Mouse (Mus musculus): ENCODE measurements at regions not wholly inside any gene's neighbourhood (a gene's known extent, or its start where the extent isn't known, plus 50 kb on each side); places are given as distances from the start of the nearest gene placed in this dataset.
A peak's percentile ranks its signal among the peaks of the same experiment; 100 is the strongest.

DNA sequence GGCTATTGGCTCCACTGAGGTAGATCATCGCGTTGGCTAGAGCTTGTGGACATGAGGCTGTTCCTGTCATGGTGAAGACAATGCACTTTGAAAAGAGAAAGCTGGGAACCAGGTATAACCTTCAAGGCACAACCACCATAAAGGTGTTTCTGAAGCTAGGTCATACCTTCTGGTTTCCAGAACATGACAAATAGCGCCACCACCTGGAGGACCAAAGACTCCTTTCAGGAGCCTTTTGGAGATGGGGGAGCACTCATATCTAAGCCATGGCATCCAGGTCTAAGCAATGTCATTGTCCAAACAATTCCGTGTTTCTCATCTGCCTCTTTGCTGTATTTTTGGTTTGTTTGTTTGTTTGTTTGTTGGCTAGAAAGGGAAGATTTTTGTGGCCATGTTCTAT, 113.7 kb upstream of the Lsm14a start:
- no peak overlapping the region for H3K4me3 ChIP-seq
- H3K27me3 ChIP-seq (replicated peaks): no peaks in the 10 kb centered on the region
- H3K36me3 ChIP-seq: no peaks in the 10 kb centered on the region
- H3K9ac ChIP-seq: no peak overlapping the region
- ATAC-seq (ENCODE audit: insufficient number of reproducible peaks, low FRiP score): no peak
- H3K9me3 ChIP-seq (replicated peaks): peaks cover 4% of the 10 kb centered on the region; the same call in 1 of the 2 replicates
- no peaks in the 10 kb centered on the region for H3K4me1 ChIP-seq (replicated peaks)
- WGBS: 64% methylated on average over 4 of the region's 4 CpGs
- H3K4me2 ChIP-seq: no peak overlapping the region
- H3K27ac ChIP-seq (ENCODE audit: poor library complexity, severe bottlenecking): no peak overlapping the region

DNA sequence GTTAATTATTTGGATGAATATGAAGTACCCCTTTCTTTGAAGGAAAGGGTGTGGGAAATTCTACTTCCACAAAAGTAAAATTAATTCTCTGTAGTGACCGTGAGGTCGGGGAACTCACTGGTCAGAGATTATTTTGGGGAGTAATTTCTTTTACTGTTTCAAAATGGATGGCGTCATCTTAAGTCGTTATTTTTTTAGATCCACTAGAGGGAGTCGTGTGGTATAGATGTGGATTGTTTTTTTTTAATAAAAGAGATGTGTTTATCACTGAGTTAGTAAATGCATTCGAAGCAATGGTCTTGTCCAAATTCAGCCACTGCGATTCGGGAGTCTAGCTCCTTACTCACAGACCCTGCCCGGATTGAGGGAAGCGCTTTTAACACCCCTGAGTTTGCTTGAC, 100.8 kb upstream of the Lsm14a start:
- no peak for ATAC-seq (ENCODE audit: insufficient number of reproducible peaks, low FRiP score)
- Histone ChIP-seq H3K27me3 (replicated peaks) (0 out of 2 replicates have a peak, but pooled peaks cover 2% of the 10 kb centered on the region), H3K4me3 (no peak overlapping the region), H3K27ac (ENCODE audit: poor library complexity, severe bottlenecking) (no peak overlapping the region), H3K4me1 (replicated peaks) (no peaks in the 10 kb centered on the region), H3K9ac (no peak overlapping the region), H3K9me3 (replicated peaks) (peaks cover 4% of the 10 kb centered on the region), H3K36me3 (no peaks in the 10 kb centered on the region), H3K4me2 (no peak overlapping the region)
- 61% methylated on average over 10 of the region's 10 CpGs for WGBS

DNA sequence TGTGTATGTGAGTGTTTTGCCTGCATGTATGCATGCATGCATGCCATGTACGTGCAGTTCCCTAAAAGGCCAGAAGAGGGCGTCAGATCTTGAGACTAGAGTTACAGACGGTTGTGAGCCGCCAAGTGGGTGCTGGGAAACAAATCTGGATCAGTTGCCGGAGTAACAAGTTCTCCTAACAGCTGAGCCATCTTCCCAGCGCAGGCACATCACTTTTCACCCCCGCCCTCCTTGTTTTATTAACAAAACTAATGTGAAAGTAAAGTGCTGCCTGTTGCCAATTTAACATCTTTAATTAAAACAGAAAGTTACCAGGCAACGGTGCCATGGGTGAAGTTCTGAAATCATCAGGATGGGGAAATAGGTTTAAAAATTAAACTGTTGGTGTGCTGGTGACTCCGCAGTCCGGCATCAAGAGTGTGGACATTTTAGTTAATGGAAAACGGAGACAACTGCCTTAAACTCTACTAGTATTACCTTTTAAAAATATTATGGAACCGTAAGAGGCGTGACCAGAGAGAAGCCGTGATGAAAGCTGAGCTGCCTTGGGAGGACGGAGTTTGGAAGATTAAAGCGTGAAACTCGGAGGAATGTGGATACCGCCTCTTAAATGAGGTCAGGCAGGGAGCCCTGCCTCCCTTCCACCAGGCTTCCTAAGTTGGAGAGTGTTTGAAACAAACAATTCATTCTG, 91.9 kb upstream of the Lsm14a start:
- Histone ChIP-seq H3K36me3 (no peaks in the 10 kb centered on the region), H3K27me3 (replicated peaks) (no peaks in the 10 kb centered on the region), H3K9me3 (replicated peaks) (peaks cover 9% of the 10 kb centered on the region), H3K9ac (no peak overlapping the region), H3K27ac (ENCODE audit: poor library complexity, severe bottlenecking) (no peak overlapping the region), H3K4me1 (replicated peaks) (no peaks in the 10 kb centered on the region; the same call in 1 of the 2 replicates), H3K4me2 (no peak overlapping the region), H3K4me3 (no peak overlapping the region)
- WGBS: 76% methylated on average over 18 of the region's 18 CpGs
- ATAC-seq (ENCODE audit: insufficient number of reproducible peaks, low FRiP score): no peak

DNA sequence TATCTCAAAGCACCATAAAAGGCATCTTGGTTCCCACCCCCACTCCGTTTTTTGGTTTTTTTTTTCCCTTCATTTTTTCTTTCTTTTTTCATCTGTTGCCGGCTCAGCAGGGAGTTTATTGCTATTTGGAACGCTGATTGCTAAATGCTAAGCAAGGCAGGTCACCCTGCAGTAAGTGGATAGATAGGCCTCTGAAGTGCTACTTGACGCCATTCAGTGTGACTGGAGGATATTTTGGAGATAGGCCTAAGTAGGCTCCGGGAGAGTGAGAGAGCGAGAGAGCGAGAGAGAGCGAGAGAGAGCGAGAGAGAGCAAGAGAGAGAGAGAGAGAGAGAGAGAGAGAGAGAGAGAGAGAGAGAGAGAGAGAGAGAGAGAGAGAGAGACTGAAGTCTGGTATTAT, 90.3 kb upstream of the Lsm14a start:
- ATAC-seq (ENCODE audit: insufficient number of reproducible peaks, low FRiP score): no peak
- H3K36me3 ChIP-seq: no peaks in the 10 kb centered on the region
- H3K4me1 ChIP-seq (replicated peaks): no peaks in the 10 kb centered on the region; the same call in 1 of the 2 replicates
- peaks cover 9% of the 10 kb centered on the region for H3K9me3 ChIP-seq (replicated peaks)
- no peaks in the 10 kb centered on the region for H3K27me3 ChIP-seq (replicated peaks)
- peak overlapping the region; percentile 24; the same call in 1 of the 2 replicates for H3K4me2 ChIP-seq
- 40% methylated on average over 6 of the region's 9 CpGs for WGBS
- H3K4me3 ChIP-seq: no peak overlapping the region
- H3K27ac ChIP-seq (ENCODE audit: poor library complexity, severe bottlenecking): no peak overlapping the region; the same call in 1 of the 2 replicates
- H3K9ac ChIP-seq: no peak overlapping the region

DNA sequence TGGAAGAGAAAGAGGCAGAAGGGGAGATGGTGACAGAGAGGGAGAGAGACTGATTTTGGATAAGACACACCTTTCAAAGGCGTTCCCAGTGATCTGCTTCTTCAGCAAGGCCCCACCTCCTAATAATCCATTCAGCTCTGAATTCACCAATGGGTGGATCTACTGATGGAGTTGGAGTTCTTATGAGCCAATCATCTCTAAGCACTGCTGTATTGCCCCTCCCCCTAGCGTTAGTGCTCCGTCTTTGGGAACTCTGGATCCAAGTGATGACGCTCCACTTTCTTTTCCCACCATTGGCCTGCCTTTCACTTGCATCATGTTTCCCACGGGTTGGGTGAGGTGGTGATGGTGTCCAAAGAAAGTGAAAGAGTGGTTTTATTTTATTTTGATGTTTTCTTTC, 87.7 kb upstream of the Lsm14a start:
- peaks cover 9% of the 10 kb centered on the region for H3K9me3 ChIP-seq (replicated peaks)
- H3K27ac ChIP-seq (ENCODE audit: poor library complexity, severe bottlenecking): no peak overlapping the region
- H3K36me3 ChIP-seq: no peaks in the 10 kb centered on the region
- H3K4me2 ChIP-seq: no peak overlapping the region
- H3K27me3 ChIP-seq (replicated peaks): no peaks in the 10 kb centered on the region
- no peaks in the 10 kb centered on the region; the same call in 1 of the 2 replicates for H3K4me1 ChIP-seq (replicated peaks)
- H3K9ac ChIP-seq: no peak overlapping the region
- no peak overlapping the region for H3K4me3 ChIP-seq
- no peak for ATAC-seq (ENCODE audit: insufficient number of reproducible peaks, low FRiP score)
- 65% methylated on average over 5 of the region's 5 CpGs for WGBS

DNA sequence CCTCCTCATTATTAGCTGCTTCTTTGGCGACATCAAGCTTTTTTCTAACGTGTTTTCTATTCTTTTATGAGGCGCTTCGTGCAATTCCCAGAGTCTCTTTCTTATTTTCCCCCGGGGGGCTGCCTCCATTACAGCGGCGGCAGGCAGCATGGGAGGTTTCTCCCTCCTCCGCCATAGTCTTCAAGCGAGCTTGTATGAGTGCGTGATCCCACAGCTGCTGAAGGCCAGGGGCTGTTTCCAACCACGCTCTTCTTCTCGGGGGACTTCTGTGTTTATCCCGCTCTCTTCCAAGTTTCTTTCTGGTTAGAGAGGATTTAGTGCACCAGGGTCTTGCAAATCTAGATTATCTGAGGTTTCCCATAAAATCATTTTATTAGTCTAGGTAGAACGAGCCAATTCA, 77.9 kb upstream of the Lsm14a start:
- Histone ChIP-seq H3K4me3 (no peak overlapping the region), H3K4me2 (no peak overlapping the region), H3K4me1 (replicated peaks) (no peaks in the 10 kb centered on the region), H3K27me3 (replicated peaks) (no peaks in the 10 kb centered on the region), H3K27ac (ENCODE audit: poor library complexity, severe bottlenecking) (no peak overlapping the region), H3K9ac (no peak overlapping the region), H3K36me3 (no peaks in the 10 kb centered on the region), H3K9me3 (replicated peaks) (no peaks in the 10 kb centered on the region)
- ATAC-seq (ENCODE audit: insufficient number of reproducible peaks, low FRiP score): no peak
- WGBS: 65% methylated on average over 14 of the region's 14 CpGs

DNA sequence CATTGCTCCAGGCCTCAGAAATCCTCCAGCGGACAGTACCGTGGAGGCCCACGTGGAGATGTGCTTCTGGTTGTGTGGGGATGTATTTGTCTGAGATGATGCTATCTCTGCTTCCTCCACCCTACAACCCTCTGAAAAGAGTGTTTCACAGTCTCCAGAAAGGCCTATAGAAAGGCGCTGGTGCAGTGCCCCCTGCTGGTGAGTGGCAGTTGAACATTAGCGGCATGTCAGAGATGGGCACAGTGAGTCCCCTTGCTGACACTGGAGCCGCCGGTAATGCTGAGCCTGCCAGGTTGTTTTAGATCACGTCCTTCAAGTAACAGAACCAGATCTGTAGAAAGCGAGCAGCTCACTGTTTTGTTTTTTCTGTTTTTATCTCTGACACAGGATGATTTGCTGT, 69.0 kb upstream of the Lsm14a start:
- 53% methylated on average over 9 of the region's 9 CpGs for WGBS

DNA sequence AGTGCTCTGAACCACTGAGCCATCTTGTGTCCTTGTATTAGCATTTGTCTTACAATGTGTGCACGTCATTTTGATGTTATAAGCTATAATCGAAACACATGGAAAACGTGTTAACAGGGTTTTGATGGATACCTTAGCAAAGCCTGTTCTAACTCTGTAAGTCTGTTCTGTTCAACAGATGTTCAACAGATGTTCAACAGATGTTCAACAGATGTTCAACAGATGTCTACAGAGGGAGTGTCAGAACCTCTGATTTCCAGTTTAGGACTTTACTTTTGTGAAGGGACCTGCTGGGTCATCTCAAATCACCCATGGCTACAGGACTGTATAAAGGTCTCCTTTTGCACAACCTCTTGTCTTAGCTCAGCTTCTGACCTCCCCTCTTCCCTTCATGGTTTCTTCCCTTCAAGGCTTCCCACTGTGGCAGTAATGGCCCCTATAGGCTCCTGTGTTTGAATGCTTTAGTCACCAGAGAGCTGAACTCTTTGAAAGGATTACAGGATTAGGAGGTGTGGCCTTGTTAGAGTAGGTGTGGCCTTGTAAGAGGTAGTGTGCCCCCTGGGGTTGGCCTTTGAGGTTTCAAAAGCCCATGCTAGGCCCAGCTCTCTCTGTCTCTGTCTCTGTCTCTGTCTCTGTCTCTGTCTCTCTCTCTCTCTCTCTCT, 66.8 kb upstream of the Lsm14a start:
- Histone ChIP-seq H3K4me3 (no peak overlapping the region), H3K4me2 (no peak overlapping the region), H3K4me1 (replicated peaks) (no peaks in the 10 kb centered on the region), H3K36me3 (no peaks in the 10 kb centered on the region), H3K9ac (no peak overlapping the region), H3K9me3 (replicated peaks) (peaks cover 7% of the 10 kb centered on the region; the same call in 1 of the 2 replicates), H3K27me3 (replicated peaks) (no peaks in the 10 kb centered on the region), H3K27ac (ENCODE audit: poor library complexity, severe bottlenecking) (no peak overlapping the region)
- no peak for ATAC-seq (ENCODE audit: insufficient number of reproducible peaks, low FRiP score)
- WGBS: 74% methylated on average over 3 of the region's 3 CpGs

More for the DNA sequence above, 69.0 kb upstream of the Lsm14a start:
- Histone ChIP-seq H3K27ac (ENCODE audit: poor library complexity, severe bottlenecking) (no peak overlapping the region), H3K4me3 (no peak overlapping the region), H3K9ac (no peak overlapping the region), H3K9me3 (replicated peaks) (peaks cover 7% of the 10 kb centered on the region; the same call in 1 of the 2 replicates), H3K27me3 (replicated peaks) (no peaks in the 10 kb centered on the region), H3K36me3 (no peaks in the 10 kb centered on the region), H3K4me1 (replicated peaks) (no peaks in the 10 kb centered on the region), H3K4me2 (no peak overlapping the region)
- no peak for ATAC-seq (ENCODE audit: insufficient number of reproducible peaks, low FRiP score)

DNA sequence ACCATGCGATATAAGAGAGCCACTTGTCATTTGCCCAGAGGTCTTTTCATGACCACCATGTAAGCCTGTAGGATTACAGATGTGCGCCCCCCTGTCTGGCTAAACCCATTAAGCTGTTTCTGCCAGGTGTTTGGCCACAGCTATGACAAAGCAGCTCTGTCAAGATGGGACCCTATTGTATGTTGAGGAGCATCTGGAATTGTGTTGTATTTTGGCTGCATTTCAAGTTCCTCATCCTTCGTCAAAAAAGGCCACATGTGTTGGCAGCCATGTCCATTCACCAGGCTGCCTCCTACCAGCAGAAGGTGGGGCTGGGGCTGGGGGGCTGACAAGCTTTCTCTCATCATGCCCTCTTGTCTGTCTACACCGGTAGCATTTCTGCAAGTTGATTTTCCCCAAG, 65.7 kb upstream of the Lsm14a start:
- 78% methylated on average over 4 of the region's 4 CpGs for WGBS
- Histone ChIP-seq H3K36me3 (no peaks in the 10 kb centered on the region), H3K4me1 (replicated peaks) (no peaks in the 10 kb centered on the region), H3K4me2 (no peak overlapping the region), H3K9me3 (replicated peaks) (peaks cover 10% of the 10 kb centered on the region; the same call in 1 of the 2 replicates), H3K27me3 (replicated peaks) (no peaks in the 10 kb centered on the region), H3K4me3 (no peak overlapping the region), H3K9ac (no peak overlapping the region), H3K27ac (ENCODE audit: poor library complexity, severe bottlenecking) (no peak overlapping the region)
- no peak for ATAC-seq (ENCODE audit: insufficient number of reproducible peaks, low FRiP score)

DNA sequence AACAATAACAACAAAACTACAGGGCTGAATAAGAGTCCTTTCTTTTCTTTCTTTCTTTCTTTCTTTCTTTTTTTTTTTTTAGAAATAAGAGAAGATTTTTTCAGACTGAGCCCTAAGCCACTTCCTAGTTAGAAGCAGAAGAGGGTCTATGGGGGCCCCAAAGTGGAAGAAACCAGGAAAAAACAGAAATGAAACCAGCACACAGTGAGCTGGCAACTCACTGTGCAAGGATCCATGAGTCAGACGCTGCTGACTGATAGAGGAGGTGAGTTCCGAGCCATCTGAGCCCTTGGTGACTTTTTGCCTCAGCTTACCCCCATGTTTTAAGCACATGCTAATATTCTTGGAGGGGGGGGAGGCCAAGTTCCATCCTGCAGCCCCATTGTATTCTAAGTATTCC, 55.2 kb upstream of the Lsm14a start:
- Histone ChIP-seq H3K4me1 (replicated peaks) (no peaks in the 10 kb centered on the region), H3K9me3 (replicated peaks) (peaks cover 12% of the 10 kb centered on the region; the same call in 1 of the 2 replicates), H3K4me2 (no peak overlapping the region), H3K36me3 (no peaks in the 10 kb centered on the region), H3K4me3 (no peak overlapping the region), H3K27me3 (replicated peaks) (no peaks in the 10 kb centered on the region), H3K27ac (ENCODE audit: poor library complexity, severe bottlenecking) (no peak overlapping the region), H3K9ac (no peak overlapping the region)
- ATAC-seq (ENCODE audit: insufficient number of reproducible peaks, low FRiP score): no peak
- WGBS: 82% methylated on average over 2 of the region's 2 CpGs

DNA sequence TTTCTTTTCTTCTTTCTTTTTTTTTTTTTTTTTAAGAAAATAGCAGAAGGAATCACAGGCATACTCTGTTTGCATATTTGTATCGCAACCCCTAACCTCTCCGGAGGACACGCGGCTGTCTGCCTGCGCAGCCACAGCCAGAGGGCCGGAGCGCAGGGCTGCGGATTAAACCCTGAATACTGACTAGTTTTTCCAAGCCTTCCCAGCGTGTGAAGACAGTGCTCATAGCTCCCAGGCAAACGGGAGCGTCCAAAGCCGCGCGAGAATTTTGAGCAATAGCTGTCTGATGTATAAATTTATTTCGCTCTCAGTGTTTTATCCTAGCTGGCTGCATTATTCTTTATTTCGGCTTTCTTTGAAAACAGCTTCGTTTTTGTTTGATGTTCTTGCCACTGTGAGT, 51.1 kb upstream of the Lsm14a start:
- H3K9me3 ChIP-seq (replicated peaks): peaks cover 4% of the 10 kb centered on the region; the same call in 1 of the 2 replicates
- H3K4me3 ChIP-seq: no peak overlapping the region
- H3K4me2 ChIP-seq: no peak overlapping the region
- 59% methylated on average over 17 of the region's 17 CpGs for WGBS
- no peak for ATAC-seq (ENCODE audit: insufficient number of reproducible peaks, low FRiP score)
- H3K9ac ChIP-seq: no peak overlapping the region
- no peaks in the 10 kb centered on the region for H3K4me1 ChIP-seq (replicated peaks)
- H3K27ac ChIP-seq (ENCODE audit: poor library complexity, severe bottlenecking): no peak overlapping the region
- no peaks in the 10 kb centered on the region for H3K36me3 ChIP-seq
- no peaks in the 10 kb centered on the region for H3K27me3 ChIP-seq (replicated peaks)

Data from heart, embryonic 12.5 days (tissue).